Mouse (Mus musculus) lung, adult 18-20 months (tissue): Measurements from ENCODE around the gene Ift74.
"Not testable (repeated sequence)": the region's sequence is repeated elsewhere in the genome, so short reads cannot be mapped to it uniquely, and the experiment has no call there.

ENCODE experiments used
- DNase-seq, 2 experiments: peaks; one replicate each; pipeline ENCODE4 v3.0.0; 2022; ENCODE audit warnings: mixed read lengths in 2 of 2

Ift74 gene

GRCm38 (mm10) chr4:94613972-94614626, at the start of gene Ift74:
Gene Ift74, plus strand, starts transcription at chr4:94614491.
- peak; percentile 94 to 96 for DNase-seq

- no peak for DNase-seq
Observed at GRCm38 (mm10) chr4:94572677-94573076, 41.6 kb upstream of the Ift74 start.

- no peak for DNase-seq
Observed at GRCm38 (mm10) chr4:94591765-94592381, 22.4 kb upstream of the Ift74 start.

- DNase-seq = no peak
Observed at GRCm38 (mm10) chr4:94592709-94593108, 21.6 kb upstream of the Ift74 start.

GRCm38 (mm10) chr4:94601395-94601794, 12.9 kb upstream of the Ift74 start:
- no peak for DNase-seq

- peak in 1 of 2 experiments; percentile 41 for DNase-seq
Observed at GRCm38 (mm10) chr4:94602496-94603030, 11.7 kb upstream of the Ift74 start.

- DNase-seq = peak; percentile 90 to 91
Observed at GRCm38 (mm10) chr4:94603031-94603629, 11.2 kb upstream of the Ift74 start, which contains the start of gene Plaa. Gene Plaa, minus strand, starts transcription at chr4:94603244.

- no peak for DNase-seq
Observed at GRCm38 (mm10) chr4:94604452-94605019, 9.8 kb upstream of the Ift74 start.

- no peak for DNase-seq
Observed at GRCm38 (mm10) chr4:94605591-94605990, 8.7 kb upstream of the Ift74 start.

- DNase-seq = no peak
Observed at GRCm38 (mm10) chr4:94610339-94610738, 4.0 kb upstream of the Ift74 start.

- DNase-seq = no peak
Observed at GRCm38 (mm10) chr4:94614627-94615006, 326 bp downstream of the Ift74 start.

- no peak for DNase-seq
Observed at GRCm38 (mm10) chr4:94620077-94620476, 5.8 kb downstream of the Ift74 start.

GRCm38 (mm10) chr4:94643141-94643540, 28.9 kb downstream of the Ift74 start:
- no peak for DNase-seq

- no peak for DNase-seq
Observed at GRCm38 (mm10) chr4:94649920-94650319, 35.6 kb downstream of the Ift74 start, which contains the start of gene Lrrc19. Gene Lrrc19, minus strand, starts transcription at chr4:94650144.

- DNase-seq = not testable (repeated sequence)
Observed at GRCm38 (mm10) chr4:94650426-94651175, 36.3 kb downstream of the Ift74 start.

- peak in 1 of 2 experiments; percentile 26 for DNase-seq
Observed at GRCm38 (mm10) chr4:94669718-94670117, 55.4 kb downstream of the Ift74 start.

GRCm38 (mm10) chr4:94680662-94681061, 66.4 kb downstream of the Ift74 start:
- DNase-seq = no peak

- DNase-seq = no peak
Observed at GRCm38 (mm10) chr4:94681181-94681580, 66.9 kb downstream of the Ift74 start.

GRCm38 (mm10) chr4:94682029-94682428, 67.7 kb downstream of the Ift74 start:
- DNase-seq = no peak

- peak; percentile 21 to 27 for DNase-seq
Observed at GRCm38 (mm10) chr4:94683305-94683704, 69.0 kb downstream of the Ift74 start.

GRCm38 (mm10) chr4:94689804-94690203, 75.5 kb downstream of the Ift74 start:
- not testable (repeated sequence) for DNase-seq

GRCm38 (mm10) chr4:94691078-94691477, 76.8 kb downstream of the Ift74 start:
- DNase-seq = peak in 1 of 2 experiments; percentile 2
